Mouse (Mus musculus) heart, embryonic 16.5 days (tissue): ENCODE measurements at regions not wholly inside any gene's neighbourhood (a gene's known extent, or its start where the extent isn't known, plus 50 kb on each side); places are given as distances from the start of the nearest gene placed in this dataset.
"Not testable (repeated sequence)": the region's sequence is repeated elsewhere in the genome, so short reads cannot be mapped to it uniquely, and the experiment has no call there.

Source experiments
- ATAC-seq: fragments of 200-750 bp; cut with Nextera tagmentation; replicated peaks from 2 replicates; pipeline ENCODE4 v1.8.0; 2017; ENCODE audit warnings: moderate number of reproducible peaks; ENCODE audit not compliant: insufficient read depth, low FRiP score; ENCODE audit errors: extremely low read depth
- H3K27ac ChIP-seq: fragments of 300-500 bp; sonication (generic); 2 replicates; pipeline ENCODE4 v1.5.1; 2014; ENCODE audit warnings: mild to moderate bottlenecking, low read length, control low read depth, moderate library complexity
- H3K27me3 ChIP-seq: fragments of 300-500 bp; sonication (generic); 2 replicates; pipeline ENCODE4 v1.6.1; 2014; ENCODE audit warnings: low read length, mixed read lengths; ENCODE audit not compliant: control insufficient read depth, insufficient read depth
- H3K36me3 ChIP-seq: fragments of 300-500 bp; sonication (generic); 2 replicates; pipeline ENCODE4 v1.6.1; 2014; ENCODE audit not compliant: control insufficient read depth, insufficient read depth
- H3K4me1 ChIP-seq: fragments of 300-500 bp; sonication (generic); 2 replicates; pipeline ENCODE4 v1.6.1; 2014; ENCODE audit warnings: low read length, mixed read lengths; ENCODE audit not compliant: control insufficient read depth, insufficient read depth
- H3K4me2 ChIP-seq: fragments of 300-500 bp; sonication (generic); 2 replicates; pipeline ENCODE4 v1.6.1; 2014; ENCODE audit warnings: low read depth, mild to moderate bottlenecking, control low read depth, low read length
- H3K4me3 ChIP-seq: fragments of 300-500 bp; sonication (generic); 2 replicates; pipeline ENCODE4 v1.5.1; 2014; ENCODE audit warnings: mild to moderate bottlenecking, control low read depth, low read length
- H3K9ac ChIP-seq: fragments of 300-500 bp; sonication (generic); 2 replicates; pipeline ENCODE4 v1.6.1; 2014; ENCODE audit warnings: low read length, control low read depth
- H3K9me3 ChIP-seq: fragments of 300-500 bp; sonication (generic); replicated peaks from 2 replicates; pipeline ENCODE4 v1.6.1; 2016; ENCODE audit warnings: low read length; ENCODE audit not compliant: control insufficient read depth
- WGBS: fragments of 180-500 bp; shearing (Covaris S2); extraction: QIAGEN DNeasy Blood & Tissue Kit; methylation state at CpG from one replicate; pipeline ENCODE4 v1.1.7; 2014; 5-methylcytosine and 5-hydroxymethylcytosine counted together

- no peak overlapping the region for H3K27ac ChIP-seq
- H3K4me2 ChIP-seq = no peak overlapping the region
- no peaks in the 10 kb centered on the region for H3K27me3 ChIP-seq
- H3K36me3 ChIP-seq = no peaks in the 10 kb centered on the region
- no peak overlapping the region for H3K4me3 ChIP-seq
- no peak overlapping the region for H3K9ac ChIP-seq
- 71% methylated on average over 6 of the region's 6 CpGs for WGBS
- H3K9me3 ChIP-seq = no peaks in the 10 kb centered on the region
- no peak for ATAC-seq
- H3K4me1 ChIP-seq = no peaks in the 10 kb centered on the region
Measured at GRCm38 (mm10) chr12:39639246-39639645, 398.6 kb downstream of the Arl4a start.

- WGBS = 64% methylated on average over 4 of the region's 4 CpGs
- no peak for ATAC-seq
- no peaks in the 10 kb centered on the region for H3K4me1 ChIP-seq
- no peak overlapping the region for H3K27ac ChIP-seq
- no peaks in the 10 kb centered on the region for H3K9me3 ChIP-seq
- H3K4me2 ChIP-seq = no peak overlapping the region
- H3K4me3 ChIP-seq = no peak overlapping the region
- H3K9ac ChIP-seq = no peak overlapping the region
- H3K27me3 ChIP-seq = no peaks in the 10 kb centered on the region
- no peaks in the 10 kb centered on the region for H3K36me3 ChIP-seq
Measured at GRCm38 (mm10) chr12:39634337-39634736, 403.5 kb downstream of the Arl4a start.

DNA sequence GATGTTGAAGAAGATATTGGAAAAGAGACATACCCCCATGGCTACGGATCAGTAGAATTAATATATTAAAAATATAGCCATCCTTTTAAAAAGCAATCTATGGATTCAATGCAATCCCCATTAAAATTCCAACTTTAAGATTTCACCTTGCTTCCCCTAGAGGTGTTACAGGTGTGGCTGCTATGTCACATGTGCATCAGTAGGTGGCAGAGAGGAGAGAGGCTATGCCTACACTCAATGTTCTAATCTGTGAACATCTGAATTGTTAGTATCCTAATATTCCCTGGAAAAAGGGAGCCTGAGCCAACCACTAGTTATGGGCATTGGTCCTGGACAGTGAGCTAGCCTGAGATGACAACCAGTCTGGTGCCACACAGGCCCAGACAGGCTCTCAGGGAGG is 416.6 kb downstream of the Arl4a start:
- ATAC-seq = no peak
- WGBS = 91% methylated on average over 1 of the region's 1 CpGs
- Histone ChIP-seq H3K27ac (no peak overlapping the region), H3K27me3 (no peaks in the 10 kb centered on the region), H3K9ac (no peak overlapping the region), H3K4me2 (no peak overlapping the region), H3K4me1 (no peaks in the 10 kb centered on the region), H3K4me3 (no peak overlapping the region), H3K36me3 (no peaks in the 10 kb centered on the region), H3K9me3 (no peaks in the 10 kb centered on the region)

DNA sequence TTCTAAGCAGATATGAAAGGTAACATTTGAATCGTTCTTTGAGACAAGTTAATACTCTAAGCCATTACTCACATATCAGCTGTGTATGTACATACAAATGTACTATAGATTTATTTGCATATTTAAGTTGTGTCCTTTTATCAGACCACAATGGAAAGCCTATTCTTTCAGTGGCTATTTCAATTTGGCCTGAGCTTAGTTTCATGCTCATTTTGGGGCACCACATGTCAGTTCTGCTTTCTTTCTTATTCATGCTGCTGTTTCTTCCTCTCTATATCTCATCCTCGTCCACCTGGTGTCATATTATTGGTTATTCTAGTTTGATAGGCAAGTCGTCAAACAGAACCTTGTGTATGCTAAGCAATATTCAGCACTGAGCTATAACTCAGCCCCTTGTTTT is 432.5 kb downstream of the Arl4a start:
- ATAC-seq = no peak
- H3K4me1 ChIP-seq = no peaks in the 10 kb centered on the region
- no peaks in the 10 kb centered on the region for H3K9me3 ChIP-seq
- no peaks in the 10 kb centered on the region for H3K36me3 ChIP-seq
- 55% methylated on average over 3 of the region's 3 CpGs for WGBS
- H3K4me2 ChIP-seq = no peak overlapping the region
- H3K9ac ChIP-seq = no peak overlapping the region
- H3K27me3 ChIP-seq = no peaks in the 10 kb centered on the region
- H3K27ac ChIP-seq = no peak overlapping the region
- no peak overlapping the region for H3K4me3 ChIP-seq

DNA sequence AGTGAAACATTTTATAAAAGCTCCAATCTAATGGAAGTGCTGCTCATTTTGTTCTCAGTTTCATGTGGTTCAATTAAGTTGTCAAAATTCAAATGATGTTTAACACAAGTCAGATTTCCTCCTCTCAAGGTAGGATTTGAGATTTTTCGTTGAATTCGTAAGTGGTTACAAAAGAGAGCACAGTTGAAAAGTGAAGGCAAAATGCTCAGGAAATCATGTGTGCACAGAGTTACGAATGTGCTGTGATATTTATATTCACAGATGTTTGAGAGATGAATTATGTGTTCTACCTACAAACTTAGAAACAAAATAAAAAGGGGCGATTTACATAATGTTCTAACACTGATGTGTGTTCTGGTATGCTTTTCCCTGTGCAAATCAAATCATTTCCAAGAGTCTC is 433.1 kb downstream of the Arl4a start:
- Histone ChIP-seq H3K4me3 (no peak overlapping the region), H3K4me1 (no peaks in the 10 kb centered on the region), H3K4me2 (no peak overlapping the region), H3K27ac (no peak overlapping the region), H3K36me3 (no peaks in the 10 kb centered on the region), H3K27me3 (no peaks in the 10 kb centered on the region), H3K9ac (no peak overlapping the region), H3K9me3 (no peaks in the 10 kb centered on the region)
- 62% methylated on average over 4 of the region's 4 CpGs for WGBS
- ATAC-seq = no peak

DNA sequence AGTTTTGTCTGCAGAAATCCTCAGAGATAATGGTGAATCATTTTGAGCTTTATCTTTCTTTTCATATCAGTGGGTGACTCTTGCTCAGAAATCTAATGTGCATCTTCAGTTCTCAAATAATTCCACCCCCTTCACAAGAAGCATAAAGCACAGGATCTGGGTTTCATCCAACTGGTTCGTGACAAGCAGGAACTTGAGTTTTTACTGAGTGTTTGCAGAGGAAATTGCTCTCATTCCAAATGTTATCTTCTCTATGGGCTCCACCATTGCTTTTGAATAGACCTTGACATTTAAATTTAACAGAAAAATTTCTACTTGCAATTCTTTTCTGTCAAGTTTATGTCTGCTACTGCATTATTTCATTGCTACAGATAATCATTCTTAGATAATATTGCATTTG is 443.1 kb downstream of the Arl4a start:
- Histone ChIP-seq H3K36me3 (no peaks in the 10 kb centered on the region), H3K27me3 (no peaks in the 10 kb centered on the region), H3K9ac (no peak overlapping the region), H3K4me3 (no peak overlapping the region), H3K4me1 (no peaks in the 10 kb centered on the region), H3K9me3 (no peaks in the 10 kb centered on the region), H3K4me2 (no peak overlapping the region), H3K27ac (no peak overlapping the region)
- WGBS = 25% methylated on average over 1 of the region's 1 CpGs
- no peak for ATAC-seq

- H3K9ac ChIP-seq, ATAC-seq, H3K4me2 ChIP-seq, H3K27ac ChIP-seq, H3K4me3 ChIP-seq, H3K9me3 ChIP-seq, H3K27me3 ChIP-seq, H3K4me1 ChIP-seq, H3K36me3 ChIP-seq: not testable (repeated sequence)
Measured at GRCm38 (mm10) chr12:39593781-39594180, 444.0 kb downstream of the Arl4a start.

GRCm38 (mm10) chr12:39587204-39587909 is 450.5 kb downstream of the Arl4a start:
- H3K4me2 ChIP-seq = no peak overlapping the region
- ATAC-seq = no peak
- no peaks in the 10 kb centered on the region for H3K9me3 ChIP-seq
- no peaks in the 10 kb centered on the region for H3K27me3 ChIP-seq
- H3K36me3 ChIP-seq = no peaks in the 10 kb centered on the region
- no peak overlapping the region for H3K4me3 ChIP-seq
- H3K4me1 ChIP-seq = no peaks in the 10 kb centered on the region
- 60% methylated on average over 5 of the region's 5 CpGs for WGBS
- H3K27ac ChIP-seq = no peak overlapping the region
- H3K9ac ChIP-seq = no peak overlapping the region

DNA sequence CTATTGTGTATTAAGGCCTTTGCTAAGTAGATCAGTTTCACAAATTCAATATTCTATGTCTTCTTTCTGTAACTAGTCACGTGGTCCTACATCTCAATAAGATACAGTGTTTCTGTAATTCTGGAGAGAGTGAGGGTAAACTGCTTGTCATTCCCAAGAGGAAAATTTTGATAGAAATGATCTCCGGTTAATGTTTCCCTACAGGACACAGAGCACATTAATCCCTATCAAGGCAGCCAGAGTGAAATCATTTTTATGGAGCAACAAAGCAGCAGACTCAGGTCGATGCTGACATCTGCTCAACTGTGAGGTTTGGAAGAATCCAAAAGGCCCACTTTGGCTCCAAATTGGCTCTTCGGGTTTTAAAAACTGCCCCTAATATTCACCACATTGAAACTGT is 451.7 kb downstream of the Arl4a start:
- no peak overlapping the region for H3K4me2 ChIP-seq
- no peaks in the 10 kb centered on the region for H3K9me3 ChIP-seq
- no peaks in the 10 kb centered on the region for H3K27me3 ChIP-seq
- ATAC-seq = no peak
- no peak overlapping the region for H3K9ac ChIP-seq
- no peaks in the 10 kb centered on the region for H3K36me3 ChIP-seq
- 79% methylated on average over 4 of the region's 4 CpGs for WGBS
- no peaks in the 10 kb centered on the region for H3K4me1 ChIP-seq
- H3K27ac ChIP-seq = no peak overlapping the region
- no peak overlapping the region for H3K4me3 ChIP-seq
